Mouse (Mus musculus): ENCODE measurements at regions not wholly inside any gene's neighbourhood (a gene's known extent, or its start where the extent isn't known, plus 50 kb on each side); places are given as distances from the start of the nearest gene placed in this dataset.

DNA sequence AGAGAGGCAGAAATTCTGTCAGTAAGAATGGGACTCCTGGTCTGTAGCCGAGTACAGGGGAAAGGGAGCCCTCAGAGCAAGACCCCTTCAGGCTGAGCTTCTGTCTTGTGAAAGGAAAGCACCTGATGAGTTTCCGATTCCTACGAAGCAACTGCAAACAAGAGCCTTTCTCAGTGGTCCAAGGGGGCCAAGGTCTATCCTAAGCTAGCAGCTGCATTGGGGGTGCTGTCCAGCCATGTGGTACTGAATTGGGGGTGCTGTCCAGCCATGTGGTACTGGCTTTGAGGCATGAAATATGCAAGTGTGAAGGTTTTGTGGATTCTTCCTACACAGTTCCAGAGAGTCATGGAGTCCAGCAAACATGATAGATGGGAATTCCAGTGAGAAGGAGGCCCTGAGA, 202.7 kb upstream of the Glra1 start:
- Histone ChIP-seq H3K9ac (ENCODE audit: low read length) (no peak overlapping the region), H3K4me2 (ENCODE audit: low read depth, low read length) (no peak overlapping the region), H3K27me3 (ENCODE audit: control insufficient read depth, insufficient read depth, low read depth, low read length) (no peaks in the 10 kb centered on the region), H3K27ac (ENCODE audit: low read length) (no peak overlapping the region), H3K4me3 (ENCODE audit: low read length) (no peak overlapping the region), H3K36me3 (ENCODE audit: control insufficient read depth, insufficient read depth, low read length) (no peaks in the 10 kb centered on the region), H3K9me3 (ENCODE audit: control insufficient read depth, low read length) (0 out of 2 replicates have a peak, but pooled peaks cover 2% of the 10 kb centered on the region), H3K4me1 (replicated peaks; ENCODE audit: control insufficient read depth, insufficient read depth, low read length) (no peaks in the 10 kb centered on the region)
- no peak for ATAC-seq (ENCODE audit: low read depth)
- WGBS = 73% methylated on average over 3 of the region's 3 CpGs

DNA sequence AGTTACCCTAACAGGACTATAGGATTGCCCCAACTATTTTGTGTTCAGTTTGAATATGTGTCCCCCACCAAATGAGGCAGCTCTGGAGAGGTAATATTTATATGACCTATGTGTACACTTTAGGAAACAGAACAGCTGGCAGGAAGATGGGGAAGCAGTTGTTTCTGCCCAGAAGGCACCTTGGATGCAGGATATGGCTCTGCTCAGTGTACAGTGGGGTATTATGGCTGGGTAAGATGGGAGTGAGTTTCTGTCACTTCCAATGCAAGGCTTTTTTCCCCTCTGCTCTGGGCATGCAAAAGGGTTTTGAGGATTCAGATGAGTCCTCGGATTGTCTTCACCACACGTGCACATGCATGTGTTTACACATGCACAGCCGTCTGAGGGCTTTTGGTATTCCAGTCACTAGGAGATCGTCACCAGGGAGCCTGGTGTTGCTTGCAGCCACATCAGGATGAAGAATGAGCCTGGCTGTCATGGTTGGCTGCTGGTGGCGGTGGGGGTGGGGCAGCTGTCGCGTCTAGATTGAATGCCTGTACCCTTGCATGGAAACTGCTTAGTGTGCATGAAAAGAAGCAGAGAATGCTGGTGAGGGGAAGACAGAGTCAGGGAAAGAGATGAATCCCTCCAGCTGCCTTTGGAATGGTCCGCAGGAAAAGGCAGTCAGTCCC, 183.3 kb upstream of the Glra1 start:
- 14% methylated on average over 8 of the region's 8 CpGs for WGBS
- ATAC-seq (ENCODE audit: low read depth) = no peak
- H3K27ac ChIP-seq (ENCODE audit: low read length) = no peak overlapping the region
- no peak overlapping the region for H3K4me2 ChIP-seq (ENCODE audit: low read depth, low read length)
- H3K4me3 ChIP-seq (ENCODE audit: low read length) = no peak overlapping the region
- no peak overlapping the region for H3K9ac ChIP-seq (ENCODE audit: low read length)
- no peaks in the 10 kb centered on the region for H3K4me1 ChIP-seq (replicated peaks; ENCODE audit: control insufficient read depth, insufficient read depth, low read length)
- no peaks in the 10 kb centered on the region for H3K27me3 ChIP-seq (ENCODE audit: control insufficient read depth, insufficient read depth, low read depth, low read length)
- H3K9me3 ChIP-seq (ENCODE audit: control insufficient read depth, low read length) = no peaks in the 10 kb centered on the region
- H3K36me3 ChIP-seq (ENCODE audit: control insufficient read depth, insufficient read depth, low read length) = no peaks in the 10 kb centered on the region

GRCm38 (mm10) chr11:55789638-55790037, 181.6 kb upstream of the Glra1 start:
- Histone ChIP-seq H3K9ac (ENCODE audit: low read length) (no peak overlapping the region), H3K27me3 (ENCODE audit: control insufficient read depth, insufficient read depth, low read depth, low read length) (no peaks in the 10 kb centered on the region), H3K9me3 (ENCODE audit: control insufficient read depth, low read length) (no peaks in the 10 kb centered on the region), H3K36me3 (ENCODE audit: control insufficient read depth, insufficient read depth, low read length) (no peaks in the 10 kb centered on the region), H3K4me2 (ENCODE audit: low read depth, low read length) (no peak overlapping the region), H3K4me3 (ENCODE audit: low read length) (no peak overlapping the region), H3K27ac (ENCODE audit: low read length) (no peak overlapping the region), H3K4me1 (replicated peaks; ENCODE audit: control insufficient read depth, insufficient read depth, low read length) (no peaks in the 10 kb centered on the region)
- 75% methylated on average over 3 of the region's 3 CpGs for WGBS
- ATAC-seq (ENCODE audit: low read depth) = no peak

DNA sequence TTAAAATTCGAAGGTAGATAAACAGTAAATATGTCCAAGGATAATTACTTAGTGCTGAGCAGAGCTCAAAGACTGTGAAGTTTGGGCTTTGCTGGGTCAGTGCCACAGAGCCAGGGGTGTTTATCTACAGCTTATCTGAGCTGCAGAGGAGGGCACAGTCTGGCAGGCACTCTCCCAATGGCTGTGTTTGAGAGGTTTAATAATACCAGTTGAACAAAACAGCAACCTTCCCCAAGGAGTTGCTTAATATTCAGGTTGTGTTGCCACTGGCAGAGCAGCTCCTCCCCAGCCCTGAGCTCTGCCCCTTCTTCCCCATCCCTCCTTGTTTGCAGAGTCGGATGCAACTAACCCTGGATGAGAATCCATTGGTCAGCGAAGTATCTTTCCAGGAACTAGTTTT, 173.0 kb upstream of the Glra1 start:
- Histone ChIP-seq H3K4me3 (ENCODE audit: low read length) (no peak overlapping the region), H3K27me3 (ENCODE audit: control insufficient read depth, insufficient read depth, low read depth, low read length) (no peaks in the 10 kb centered on the region), H3K9ac (ENCODE audit: low read length) (no peak overlapping the region), H3K36me3 (ENCODE audit: control insufficient read depth, insufficient read depth, low read length) (no peaks in the 10 kb centered on the region), H3K9me3 (ENCODE audit: control insufficient read depth, low read length) (no peaks in the 10 kb centered on the region), H3K27ac (ENCODE audit: low read length) (no peak overlapping the region), H3K4me1 (replicated peaks; ENCODE audit: control insufficient read depth, insufficient read depth, low read length) (no peaks in the 10 kb centered on the region), H3K4me2 (ENCODE audit: low read depth, low read length) (no peak overlapping the region)
- WGBS = 72% methylated on average over 3 of the region's 3 CpGs
- no peak for ATAC-seq (ENCODE audit: low read depth)

DNA sequence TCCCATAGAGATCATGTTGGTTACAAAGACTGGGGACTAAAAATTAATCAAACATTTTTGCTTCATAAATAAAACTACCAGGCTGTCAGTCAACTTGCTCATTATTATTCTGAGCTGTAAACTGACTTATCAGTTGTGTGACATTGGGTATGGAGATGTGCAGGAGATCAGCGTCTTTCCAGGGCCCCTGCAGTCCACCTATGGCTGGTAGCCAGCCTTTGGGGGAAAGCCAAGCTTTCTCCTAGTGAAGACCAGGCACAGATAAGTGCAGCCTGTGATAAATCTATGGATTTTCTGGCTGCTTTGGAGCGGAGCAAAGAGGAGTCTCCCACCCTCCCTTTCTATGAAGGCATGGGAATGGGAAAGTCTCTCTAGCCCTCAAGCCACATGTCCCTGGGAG, 172.0 kb upstream of the Glra1 start:
- H3K4me1 ChIP-seq (replicated peaks; ENCODE audit: control insufficient read depth, insufficient read depth, low read length) = no peaks in the 10 kb centered on the region
- H3K36me3 ChIP-seq (ENCODE audit: control insufficient read depth, insufficient read depth, low read length) = no peaks in the 10 kb centered on the region
- H3K9me3 ChIP-seq (ENCODE audit: control insufficient read depth, low read length) = no peaks in the 10 kb centered on the region
- no peak overlapping the region for H3K27ac ChIP-seq (ENCODE audit: low read length)
- H3K4me2 ChIP-seq (ENCODE audit: low read depth, low read length) = no peak overlapping the region
- no peak overlapping the region for H3K4me3 ChIP-seq (ENCODE audit: low read length)
- no peak overlapping the region for H3K9ac ChIP-seq (ENCODE audit: low read length)
- H3K27me3 ChIP-seq (ENCODE audit: control insufficient read depth, insufficient read depth, low read depth, low read length) = no peaks in the 10 kb centered on the region
- ATAC-seq (ENCODE audit: low read depth) = no peak
- WGBS = 64% methylated on average over 2 of the region's 2 CpGs

- Histone ChIP-seq H3K27ac (ENCODE audit: low read length) (no peak overlapping the region), H3K4me1 (replicated peaks; ENCODE audit: control insufficient read depth, insufficient read depth, low read length) (no peaks in the 10 kb centered on the region), H3K9ac (ENCODE audit: low read length) (no peak overlapping the region), H3K36me3 (ENCODE audit: control insufficient read depth, insufficient read depth, low read length) (no peaks in the 10 kb centered on the region), H3K4me2 (ENCODE audit: low read depth, low read length) (no peak overlapping the region), H3K4me3 (ENCODE audit: low read length) (no peak overlapping the region), H3K9me3 (ENCODE audit: control insufficient read depth, low read length) (no peaks in the 10 kb centered on the region), H3K27me3 (ENCODE audit: control insufficient read depth, insufficient read depth, low read depth, low read length) (no peaks in the 10 kb centered on the region)
- WGBS = 66% methylated on average over 1 of the region's 1 CpGs
- no peak for ATAC-seq (ENCODE audit: low read depth)
Measured at GRCm38 (mm10) chr11:55773283-55773682, 165.3 kb upstream of the Glra1 start.

GRCm38 (mm10) chr11:55772538-55772937, 164.5 kb upstream of the Glra1 start:
- 67% methylated on average over 5 of the region's 5 CpGs for WGBS

DNA sequence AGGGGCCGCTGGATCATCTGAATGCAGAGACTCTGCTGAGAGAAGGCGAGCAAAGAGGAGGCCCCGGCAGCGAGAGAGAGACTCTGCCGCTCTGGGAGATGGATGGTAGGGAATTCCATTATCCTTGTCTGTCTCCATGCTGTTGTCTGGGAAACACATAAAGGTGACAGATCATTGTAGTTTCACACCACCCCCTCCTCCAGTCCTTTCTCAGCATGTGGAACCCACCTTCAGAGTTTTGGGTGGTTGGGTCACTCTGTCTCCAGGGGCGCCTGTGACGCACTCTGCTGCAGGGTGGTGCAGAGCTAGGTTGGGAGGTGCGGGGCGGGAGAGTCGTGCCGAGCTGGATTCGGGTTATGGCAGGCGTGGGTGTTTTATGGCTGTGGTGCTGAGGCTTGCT, 164.1 kb upstream of the Glra1 start:
- no peak for ATAC-seq (ENCODE audit: low read depth)
- WGBS = 78% methylated on average over 13 of the region's 13 CpGs
- H3K4me3 ChIP-seq (ENCODE audit: low read length) = no peak overlapping the region
- no peaks in the 10 kb centered on the region for H3K27me3 ChIP-seq (ENCODE audit: control insufficient read depth, insufficient read depth, low read depth, low read length)
- H3K4me1 ChIP-seq (replicated peaks; ENCODE audit: control insufficient read depth, insufficient read depth, low read length) = no peaks in the 10 kb centered on the region
- no peak overlapping the region for H3K9ac ChIP-seq (ENCODE audit: low read length)
- no peaks in the 10 kb centered on the region for H3K9me3 ChIP-seq (ENCODE audit: control insufficient read depth, low read length)
- H3K4me2 ChIP-seq (ENCODE audit: low read depth, low read length) = no peak overlapping the region
- H3K27ac ChIP-seq (ENCODE audit: low read length) = no peak overlapping the region
- H3K36me3 ChIP-seq (ENCODE audit: control insufficient read depth, insufficient read depth, low read length) = no peaks in the 10 kb centered on the region

More at GRCm38 (mm10) chr11:55772538-55772937, 164.5 kb upstream of the Glra1 start:
- H3K9me3 ChIP-seq (ENCODE audit: control insufficient read depth, low read length) = no peaks in the 10 kb centered on the region
- no peak overlapping the region for H3K4me2 ChIP-seq (ENCODE audit: low read depth, low read length)
- H3K27me3 ChIP-seq (ENCODE audit: control insufficient read depth, insufficient read depth, low read depth, low read length) = no peaks in the 10 kb centered on the region
- no peaks in the 10 kb centered on the region for H3K36me3 ChIP-seq (ENCODE audit: control insufficient read depth, insufficient read depth, low read length)
- H3K9ac ChIP-seq (ENCODE audit: low read length) = no peak overlapping the region
- H3K27ac ChIP-seq (ENCODE audit: low read length) = no peak overlapping the region
- H3K4me1 ChIP-seq (replicated peaks; ENCODE audit: control insufficient read depth, insufficient read depth, low read length) = no peaks in the 10 kb centered on the region
- no peak for ATAC-seq (ENCODE audit: low read depth)
- no peak overlapping the region for H3K4me3 ChIP-seq (ENCODE audit: low read length)

DNA sequence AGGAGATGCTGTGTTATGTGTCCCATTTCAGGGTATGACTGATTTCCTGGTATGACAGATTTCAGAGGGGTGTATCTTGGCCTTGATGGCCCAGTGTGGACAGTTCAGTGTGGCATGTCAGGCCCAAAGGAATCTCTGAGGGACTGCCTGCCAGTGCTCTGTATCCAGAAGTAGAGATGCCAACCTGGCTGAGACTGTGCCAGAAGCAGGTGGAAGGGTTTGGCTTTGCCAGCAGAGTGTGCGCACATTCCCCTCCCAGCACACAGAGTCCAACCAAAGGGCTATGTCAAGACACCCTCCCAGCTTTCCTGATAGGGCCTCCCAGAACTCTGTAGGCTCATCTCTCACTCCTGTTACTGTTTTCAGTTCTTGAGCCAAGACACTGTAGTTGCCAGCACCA, 156.8 kb upstream of the Glra1 start:
- no peaks in the 10 kb centered on the region for H3K36me3 ChIP-seq (ENCODE audit: control insufficient read depth, insufficient read depth, low read length)
- no peak overlapping the region for H3K27ac ChIP-seq (ENCODE audit: low read length)
- no peak overlapping the region for H3K4me3 ChIP-seq (ENCODE audit: low read length)
- WGBS = 92% methylated on average over 1 of the region's 1 CpGs
- no peak overlapping the region for H3K4me2 ChIP-seq (ENCODE audit: low read depth, low read length)
- ATAC-seq (ENCODE audit: low read depth) = no peak
- H3K4me1 ChIP-seq (replicated peaks; ENCODE audit: control insufficient read depth, insufficient read depth, low read length) = no peaks in the 10 kb centered on the region
- H3K27me3 ChIP-seq (ENCODE audit: control insufficient read depth, insufficient read depth, low read depth, low read length) = no peaks in the 10 kb centered on the region
- no peaks in the 10 kb centered on the region for H3K9me3 ChIP-seq (ENCODE audit: control insufficient read depth, low read length)
- H3K9ac ChIP-seq (ENCODE audit: low read length) = no peak overlapping the region

All from lung, embryonic 16.5 days (tissue).